In genomic region chr9:31926766-31927165, GRCm38 (mm10) we compare ENCODE assay signal across 18 mouse cellular contexts. TPM values are rescaled to one million over a fixed set of nuclear protein-coding genes. Genes with fewer than 3 reads are reported as not detected.
DNase-seq lines count a peak whose midpoint lies in the region; ATAC-seq and TF ChIP-seq lines count a peak whose summit lies in the region.
"Had no signal": no experiment of that assay in that cellular context is flagged by ENCODE, and none has a peak within 500 bp of the region (broad histone marks: within the 10 kb centered on the region; RNA-seq: fewer than 3 reads in every experiment).

No protein-coding gene starts in this region.

- no peak overlapping the region for H3K9ac ChIP-seq in lung, postnatal 0 days (replicated peaks; ENCODE audit: low read depth)
- no peak overlapping the region for H3K9ac ChIP-seq in intestine, postnatal 0 days (ENCODE audit: low read depth, low read length)
- H3K9ac ChIP-seq: limb, embryonic 13.5 days; liver, postnatal 0 days; neural tube, embryonic 12.5 days had no signal

- no peaks in the 10 kb centered on the region for H3K27me3 ChIP-seq in lung, postnatal 0 days (replicated peaks; ENCODE audit: insufficient read depth, low read length)
- no peaks in the 10 kb centered on the region for H3K27me3 ChIP-seq in kidney, adult 2 months (replicated peaks; ENCODE audit: control insufficient read depth, insufficient read depth, low read length)
- H3K27me3 ChIP-seq in intestine, postnatal 0 days (replicated peaks; ENCODE audit: control insufficient read depth, insufficient read depth, low read length): no peaks in the 10 kb centered on the region
- H3K27me3 ChIP-seq: neural tube, embryonic 12.5 days had no signal

- intact Hi-C loops in gastrocnemius, adult 2 months (cut with DNase I): loop anchor here (1.0 kb wide), 2 partner anchors 349 to 367 kb away; no protein-coding TSS in a partner anchor

- no peak for ATAC-seq in lung, postnatal 0 days
- no peak for ATAC-seq in intestine, postnatal 0 days
- ATAC-seq: liver, postnatal 0 days had no signal

- no peak for TF ChIP-seq POLR2A in kidney, adult 2 months (IDR thresholded peaks at IDR 0.05; ENCODE audit: low read depth, low read length)

- H3K4me2 ChIP-seq in lung, postnatal 0 days (replicated peaks; ENCODE audit: low read depth, low read length): no peak overlapping the region
- H3K4me2 ChIP-seq in intestine, postnatal 0 days (replicated peaks; ENCODE audit: low read depth): no peak overlapping the region
- H3K4me2 ChIP-seq: neural tube, embryonic 12.5 days had no signal

- no peaks in the 10 kb centered on the region for H3K9me3 ChIP-seq in lung, postnatal 0 days (ENCODE audit: low read length)
- no peaks in the 10 kb centered on the region for H3K9me3 ChIP-seq in intestine, postnatal 0 days (ENCODE audit: control insufficient read depth)
- H3K9me3 ChIP-seq: G1E; limb, embryonic 13.5 days; megakaryocyte, embryonic 14.5 days; neural tube, embryonic 12.5 days had no signal

- no peaks in the 10 kb centered on the region for H3K4me1 ChIP-seq in lung, postnatal 0 days (ENCODE audit: insufficient read depth, low read depth, low read length)
- H3K4me1 ChIP-seq in kidney, adult 2 months (ENCODE audit: control insufficient read depth, insufficient read depth, low read length): no peaks in the 10 kb centered on the region
- no peaks in the 10 kb centered on the region for H3K4me1 ChIP-seq in intestine, postnatal 0 days (replicated peaks; ENCODE audit: control insufficient read depth, insufficient read depth, low read length)
- H3K4me1 ChIP-seq: neural tube, embryonic 12.5 days had no signal

- no peak for TF ChIP-seq EP300 in lung, postnatal 0 days (IDR thresholded peaks at IDR 0.05)

- WGBS in lung, postnatal 0 days: 47% methylated on average over 3 of the region's 3 CpGs
- WGBS in kidney, adult 2 months: 27% methylated on average over 3 of the region's 3 CpGs
- WGBS in intestine, postnatal 0 days: 55% methylated on average over 3 of the region's 3 CpGs

- H3K36me3 ChIP-seq in lung, postnatal 0 days (ENCODE audit: insufficient read depth, low read length): no peaks in the 10 kb centered on the region
- no peaks in the 10 kb centered on the region for H3K36me3 ChIP-seq in kidney, adult 2 months (ENCODE audit: control insufficient read depth, insufficient read depth, low read length)
- H3K36me3 ChIP-seq in intestine, postnatal 0 days (ENCODE audit: control insufficient read depth, insufficient read depth): no peaks in the 10 kb centered on the region
- H3K36me3 ChIP-seq: G1E; limb, embryonic 13.5 days; neural tube, embryonic 12.5 days had no signal

- H3K27ac ChIP-seq in lung, postnatal 0 days (ENCODE audit: low read length): no peak overlapping the region
- no peak overlapping the region for H3K27ac ChIP-seq in kidney, adult 2 months (ENCODE audit: insufficient read depth, low read depth, low read length)
- no peak overlapping the region for H3K27ac ChIP-seq in intestine, postnatal 0 days (ENCODE audit: low read depth, low read length)
- H3K27ac ChIP-seq in gastrocnemius, adult 2 months: no peak overlapping the region
- H3K27ac ChIP-seq: heart, adult 2 months; limb, embryonic 13.5 days; neural tube, embryonic 12.5 days had no signal

- H3K4me3 ChIP-seq in lung, postnatal 0 days (ENCODE audit: low read depth, low read length): no peak overlapping the region
- H3K4me3 ChIP-seq in kidney, adult 2 months (ENCODE audit: insufficient read depth, low read depth, low read length): no peak overlapping the region
- no peak overlapping the region for H3K4me3 ChIP-seq in intestine, postnatal 0 days (ENCODE audit: low read depth, low read length)
- no peak overlapping the region for H3K4me3 ChIP-seq in gastrocnemius, adult 2 months
- H3K4me3 ChIP-seq: heart, adult 2 months; limb, embryonic 13.5 days; megakaryocyte, embryonic 14.5 days; neural tube, embryonic 12.5 days had no signal

- TF ChIP-seq CTCF in lung, postnatal 0 days (IDR thresholded peaks at IDR 0.05): no peak
- no peak for TF ChIP-seq CTCF in kidney, adult 2 months (conservative IDR thresholded peaks at IDR 0.05; ENCODE audit: insufficient read depth, insufficient read length, low read depth, low read length)
- no peak for TF ChIP-seq CTCF in intestine, postnatal 0 days (IDR thresholded peaks at IDR 0.05; ENCODE audit: low read depth)
- TF ChIP-seq CTCF in gastrocnemius, adult 2 months (IDR thresholded peaks at IDR 0.05): no peak

- peak; percentile 23 for DNase-seq in lung, postnatal 0 days (ENCODE audit: low spot score)
- no peak for DNase-seq in lung, postnatal 25 days (ENCODE audit: low spot score)
- DNase-seq in fat pad, adult 2 months (ENCODE audit: extremely low read depth, low read depth, low spot score): peak; percentile 21
- peak; percentile 85 for DNase-seq in kidney, adult 2 months
- peak; percentile 68 to 80 for DNase-seq in kidney, postnatal 25 days
- no peak for DNase-seq in right cerebral cortex, adult 2 months (ENCODE audit: low spot score in 2 of 2)
- DNase-seq in gastrocnemius, adult 2 months: no peak
- DNase-seq: adrenal gland, adult 8-10 months; cerebellum, adult 9-10 months; heart, adult 2 months; liver, postnatal 0 days; thymus, adult 18-20 months had no signal

RNA-seq across cellular contexts. Expression of gene Barx2, which starts 13.5 kb away (rescaled TPM):
- polyA plus RNA-seq in lung, postnatal 0 days (2015; fragmentation: Nextera tagmentation; extraction: Ambion mirVana): 0.37 and 0.39 TPM in 2 replicates
- 0.05 and 0.16 TPM in 2 replicates for polyA plus RNA-seq in kidney, adult 2 months (2012; rRNA removed)
- polyA plus RNA-seq in intestine, postnatal 0 days (2015; fragmentation: Nextera tagmentation; extraction: Ambion mirVana): not detected in 2 replicates
- 10 to 100 TPM; 13.7 to 35.5 TPM for total RNA-seq in gastrocnemius, adult 2 months (2021)
- total RNA-seq: adrenal gland, adult 8-10 months had no signal
- polyA plus RNA-seq: G1E; heart, embryonic 16.5 days; liver, postnatal 0 days had no signal

Comparison
In these comparisons a context has a peak if more than half of its experiments do, and no peak if none do; other contexts are left out.
1. DNase-seq: peak in lung, postnatal 0 days (single experiment), fat pad, adult 2 months (single experiment), kidney, adult 2 months (single experiment) and kidney, postnatal 25 days (2 of 2); none in lung, postnatal 25 days (single experiment), right cerebral cortex, adult 2 months (0 of 2) and gastrocnemius, adult 2 months (single experiment).